Mouse (Mus musculus) MEL-GATA-1-ER (cell line): Measurements from ENCODE around the gene Trmt10a.
A peak's percentile ranks its signal among the peaks of the same experiment; 100 is the strongest.
"Not testable (repeated sequence)": the region's sequence is repeated elsewhere in the genome, so short reads cannot be mapped to it uniquely, and the experiment has no call there.

ENCODE experiments used
- DNase-seq: peaks from one replicate; pipeline ENCODE4 v3.0.0-alpha.2; 2012; ENCODE audit warnings: low read depth; ENCODE audit errors: extremely low read depth

Trmt10a gene

GRCm38 (mm10) chr3:138133916-138134315 is 9.3 kb upstream of the Trmt10a start:
- no peak for DNase-seq

- DNase-seq: no peak
Observed at GRCm38 (mm10) chr3:138134528-138134927, 8.7 kb upstream of the Trmt10a start.

- not testable (repeated sequence) for DNase-seq
Observed at GRCm38 (mm10) chr3:138138146-138138545, 5.1 kb upstream of the Trmt10a start.

GRCm38 (mm10) chr3:138139663-138140062 is 3.6 kb upstream of the Trmt10a start:
- no peak for DNase-seq

- DNase-seq: peak; percentile 24
Observed at GRCm38 (mm10) chr3:138142052-138142732, 1.1 kb upstream of the Trmt10a start.

- no peak for DNase-seq
Observed at GRCm38 (mm10) chr3:138142733-138143314, 424 bp upstream of the Trmt10a start.

GRCm38 (mm10) chr3:138144060-138144641 is 903 bp downstream of the Trmt10a start:
- DNase-seq: no peak

GRCm38 (mm10) chr3:138144642-138145171 is 1.5 kb downstream of the Trmt10a start, which contains the start of gene Mttp:
Mttp (minus strand) TSS chr3:138144968.
- peak; percentile 97 for DNase-seq

- DNase-seq: no peak
Observed at GRCm38 (mm10) chr3:138148811-138149210, 5.6 kb downstream of the Trmt10a start.

- no peak for DNase-seq
Observed at GRCm38 (mm10) chr3:138155062-138155461, 11.8 kb downstream of the Trmt10a start.

GRCm38 (mm10) chr3:138156651-138157050 is 13.4 kb downstream of the Trmt10a start:
- no peak for DNase-seq

GRCm38 (mm10) chr3:138161623-138162022 is 18.4 kb downstream of the Trmt10a start:
- DNase-seq: no peak

GRCm38 (mm10) chr3:138162553-138163183 is 19.4 kb downstream of the Trmt10a start:
- DNase-seq: no peak

- DNase-seq: no peak
Observed at GRCm38 (mm10) chr3:138173291-138173690, 30.0 kb downstream of the Trmt10a start.

GRCm38 (mm10) chr3:138175551-138175950 is 32.3 kb downstream of the Trmt10a start:
- DNase-seq: no peak

- no peak for DNase-seq
Observed at GRCm38 (mm10) chr3:138182019-138182418, 38.8 kb downstream of the Trmt10a start.

GRCm38 (mm10) chr3:138183371-138183770 is 40.1 kb downstream of the Trmt10a start:
- no peak for DNase-seq

- no peak for DNase-seq
Observed at GRCm38 (mm10) chr3:138185290-138185689, 42.0 kb downstream of the Trmt10a start.

GRCm38 (mm10) chr3:138185995-138186930 is 43.0 kb downstream of the Trmt10a start:
- DNase-seq: no peak

- DNase-seq: no peak
Observed at GRCm38 (mm10) chr3:138192260-138192659, 49.0 kb downstream of the Trmt10a start.
